Mouse (Mus musculus): ENCODE measurements at regions not wholly inside any gene's neighbourhood (a gene's known extent, or its start where the extent isn't known, plus 50 kb on each side); places are given as distances from the start of the nearest gene placed in this dataset.

DNA sequence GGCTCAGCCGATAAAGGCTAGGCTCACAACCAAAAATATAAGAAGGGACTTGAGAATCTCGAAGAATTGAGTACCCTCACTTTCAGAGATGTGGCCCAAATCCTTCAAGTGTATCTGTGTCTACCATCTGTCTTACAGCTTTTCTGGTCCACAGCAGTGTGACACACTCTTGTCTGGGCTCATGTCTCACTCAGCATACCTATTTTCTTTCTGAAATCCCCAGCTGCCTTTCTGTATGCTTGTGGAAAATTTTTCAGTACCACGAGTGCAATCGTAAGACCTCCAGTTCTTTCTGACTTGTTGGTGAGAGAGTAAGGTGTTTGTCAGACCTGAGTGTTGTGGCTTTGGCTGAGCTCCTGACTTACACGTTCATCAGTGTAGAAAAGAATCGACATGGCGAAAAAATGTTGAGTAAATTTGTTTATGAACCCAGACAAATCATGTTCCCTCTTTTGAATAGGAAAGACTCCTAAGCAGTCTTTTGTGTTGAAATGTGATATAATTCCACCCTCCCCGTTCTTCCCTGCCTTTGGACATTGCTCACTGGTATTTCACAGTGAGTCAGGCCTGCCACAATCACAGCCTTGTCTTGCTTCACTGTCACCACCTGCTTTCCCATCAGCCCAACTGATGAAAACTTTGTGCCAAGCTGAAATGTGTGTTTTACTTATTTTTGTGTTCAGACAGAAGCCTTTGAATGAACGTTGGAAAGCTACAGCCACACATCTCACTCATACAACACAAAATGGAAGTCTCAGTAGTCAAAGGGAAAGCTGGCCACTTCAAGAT lies 125.3 kb upstream of the Bank1 start:
- no peak for TF ChIP-seq EP300 (IDR thresholded peaks at IDR 0.05)
- no peak for TF ChIP-seq CTCF (IDR thresholded peaks at IDR 0.05)

Measured in lung, postnatal 0 days (tissue).